Comparison of ENCODE assay signal across 8 mouse cellular contexts in the genomic region with DNA sequence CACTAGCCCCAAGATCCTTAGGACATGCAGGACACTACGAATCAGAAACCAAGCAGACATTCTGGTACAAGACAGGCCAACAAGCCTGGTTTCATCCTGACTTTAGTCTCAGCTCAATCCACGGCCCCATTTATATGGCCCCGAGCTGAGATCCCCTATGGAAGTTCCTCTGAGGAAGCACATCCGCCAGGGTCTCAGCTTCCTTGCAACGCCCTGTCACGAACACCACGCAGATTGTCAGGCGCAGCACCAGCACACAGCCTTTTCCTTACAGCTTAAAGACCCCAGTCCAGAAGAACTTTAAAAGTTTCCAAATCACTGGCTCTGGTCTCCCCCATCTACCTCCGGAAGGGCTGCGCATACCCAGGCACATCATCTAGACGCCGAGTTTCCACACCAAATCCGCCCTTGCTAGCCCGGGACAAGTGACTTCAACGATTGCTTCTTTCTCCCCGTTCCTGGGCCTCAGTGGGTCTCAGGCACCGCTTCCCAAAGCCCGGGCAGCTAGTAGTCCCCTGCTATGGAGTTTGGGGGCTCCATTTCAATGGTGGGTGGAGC. TPM values are rescaled to one million over a fixed set of nuclear protein-coding genes. Genes with fewer than 3 reads are reported as not detected.
DNase-seq lines count a peak whose midpoint lies in the region; ATAC-seq and TF ChIP-seq lines count a peak whose summit lies in the region.

No protein-coding gene starts in this region.

- H3K9me3 ChIP-seq in lung, embryonic 14.5 days (ENCODE audit: low read depth, low read length) = no peaks in the 10 kb centered on the region
- H3K9me3 ChIP-seq in embryonic facial prominence, embryonic 15.5 days (replicated peaks) = no peaks in the 10 kb centered on the region
- no peaks in the 10 kb centered on the region for H3K9me3 ChIP-seq in limb, embryonic 10.5 days (replicated peaks)

- no peaks in the 10 kb centered on the region for H3K36me3 ChIP-seq in lung, embryonic 14.5 days (ENCODE audit: insufficient read depth)
- no peaks in the 10 kb centered on the region for H3K36me3 ChIP-seq in embryonic facial prominence, embryonic 15.5 days
- no peaks in the 10 kb centered on the region for H3K36me3 ChIP-seq in limb, embryonic 10.5 days

- peaks cover 26% of the 10 kb centered on the region for H3K4me1 ChIP-seq in lung, embryonic 14.5 days (ENCODE audit: insufficient read depth)
- peaks cover 56% of the 10 kb centered on the region for H3K4me1 ChIP-seq in embryonic facial prominence, embryonic 15.5 days
- H3K4me1 ChIP-seq in limb, embryonic 10.5 days = peaks cover 36% of the 10 kb centered on the region

- peak overlapping the region; percentile 75 for H3K9ac ChIP-seq in lung, embryonic 14.5 days
- peak overlapping the region; percentile 63 for H3K9ac ChIP-seq in embryonic facial prominence, embryonic 15.5 days

- no peak for TF ChIP-seq CTCF in lung, embryonic 14.5 days (IDR thresholded peaks at IDR 0.05; ENCODE audit: low read depth)

- peak overlapping the region; percentile 87 for H3K27ac ChIP-seq in lung, embryonic 14.5 days (ENCODE audit: low read depth)
- peak overlapping the region; percentile 87 for H3K27ac ChIP-seq in embryonic facial prominence, embryonic 15.5 days (replicated peaks)
- peak overlapping the region; percentile 91 for H3K27ac ChIP-seq in limb, embryonic 10.5 days

- 4% methylated on average over 18 of the region's 18 CpGs for WGBS in lung, embryonic 14.5 days
- WGBS in embryonic facial prominence, embryonic 15.5 days = 8% methylated on average over 18 of the region's 18 CpGs
- WGBS in limb, embryonic 10.5 days = 6% methylated on average over 18 of the region's 18 CpGs

- peak overlapping the region; percentile 83 for H3K4me2 ChIP-seq in lung, embryonic 14.5 days
- H3K4me2 ChIP-seq in embryonic facial prominence, embryonic 15.5 days (replicated peaks) = peak overlapping the region; percentile 80

- no peaks in the 10 kb centered on the region for H3K27me3 ChIP-seq in lung, embryonic 14.5 days (ENCODE audit: insufficient read depth, low read length)
- H3K27me3 ChIP-seq in embryonic facial prominence, embryonic 15.5 days = no peaks in the 10 kb centered on the region
- peaks cover 37% of the 10 kb centered on the region for H3K27me3 ChIP-seq in limb, embryonic 10.5 days (ENCODE audit: low read depth, poor library complexity, severe bottlenecking)

- H3K4me3 ChIP-seq in lung, embryonic 14.5 days (ENCODE audit: low read depth, low read length) = peak overlapping the region; percentile 66
- H3K4me3 ChIP-seq in embryonic facial prominence, embryonic 15.5 days (replicated peaks) = peak overlapping the region; percentile 68
- H3K4me3 ChIP-seq in limb, embryonic 10.5 days = peak overlapping the region; percentile 89

- no peak for ATAC-seq in lung, embryonic 14.5 days (ENCODE audit: insufficient read depth)
- no peak for ATAC-seq in embryonic facial prominence, embryonic 15.5 days (ENCODE audit: insufficient number of reproducible peaks, low FRiP score, low TSS enrichment, low read depth)
- ATAC-seq in granulocyte monocyte progenitor cell, adult 5-6 weeks (replicated peaks; ENCODE audit: poor library complexity, severe bottlenecking) = no peak

- DNase-seq in lung, embryonic 14.5 days = peak; percentile 67
- DNase-seq in lung, postnatal 36 days = no peak
- peak; percentile 60 for DNase-seq in limb, embryonic 10.5 days (ENCODE audit: low spot score)
- DNase-seq in retina, embryonic 14.5 days (ENCODE audit: low spot score) = peak; percentile 43
- no peak for DNase-seq in thymus, postnatal 0 days (ENCODE audit: low spot score)
- DNase-seq in cerebellum, adult 9-11 months = no peak

RNA-seq across cellular contexts. Expression of a gene that starts 0.9 kb away (rescaled TPM):
- polyA plus RNA-seq in lung, embryonic 14.5 days (2014; fragmentation: Nextera tagmentation; extraction: Ambion mirVana) = 2.1 TPM in 2 replicates
- 2.8 TPM in 2 replicates for polyA plus RNA-seq in embryonic facial prominence, embryonic 15.5 days (2015; fragmentation: Nextera tagmentation; extraction: Ambion mirVana)
- 1.4 and 2.0 TPM in 2 replicates for polyA plus RNA-seq in limb, embryonic 10.5 days (2016; fragmentation: Nextera tagmentation; extraction: Ambion mirVana)
- polyA plus RNA-seq in thymus, postnatal 0 days (2015; fragmentation: Nextera tagmentation; extraction: Ambion mirVana) = 0.30 and 0.38 TPM in 2 replicates
- total RNA-seq in granulocyte monocyte progenitor cell, adult 5-6 weeks (2014; fragmentation: Nextera tagmentation) = not detected in 2 replicates
- not detected in 2 replicates for total RNA-seq in granulocyte monocyte progenitor cell, adult 5-6 weeks (2017)

RNA-seq across cellular contexts. Expression of a gene that starts 59.3 kb away (rescaled TPM):
- 73.5 and 74.0 TPM in 2 replicates for polyA plus RNA-seq in lung, embryonic 14.5 days (2014; fragmentation: Nextera tagmentation; extraction: Ambion mirVana)
- polyA plus RNA-seq in embryonic facial prominence, embryonic 15.5 days (2015; fragmentation: Nextera tagmentation; extraction: Ambion mirVana) = 165 and 167 TPM in 2 replicates
- polyA plus RNA-seq in limb, embryonic 10.5 days (2016; fragmentation: Nextera tagmentation; extraction: Ambion mirVana) = 36.2 and 41.0 TPM in 2 replicates
- 203 and 207 TPM in 2 replicates for polyA plus RNA-seq in thymus, postnatal 0 days (2015; fragmentation: Nextera tagmentation; extraction: Ambion mirVana)
- total RNA-seq in granulocyte monocyte progenitor cell, adult 5-6 weeks (2014; fragmentation: Nextera tagmentation) = 263 and 293 TPM in 2 replicates
- total RNA-seq in granulocyte monocyte progenitor cell, adult 5-6 weeks (2017) = 243 and 253 TPM in 2 replicates

Comparison
In these comparisons a context has a peak if more than half of its experiments do, and no peak if none do; other contexts are left out.
1. DNase-seq: peak in lung, embryonic 14.5 days (single experiment), limb, embryonic 10.5 days (single experiment) and retina, embryonic 14.5 days (single experiment); none in lung, postnatal 36 days (single experiment), thymus, postnatal 0 days (single experiment) and cerebellum, adult 9-11 months (single experiment).
2. Peak in every context shown above with its lines, with median percentiles within 50 percentile points of each other: H3K27ac ChIP-seq and H3K4me3 ChIP-seq.